In the genomic region with DNA sequence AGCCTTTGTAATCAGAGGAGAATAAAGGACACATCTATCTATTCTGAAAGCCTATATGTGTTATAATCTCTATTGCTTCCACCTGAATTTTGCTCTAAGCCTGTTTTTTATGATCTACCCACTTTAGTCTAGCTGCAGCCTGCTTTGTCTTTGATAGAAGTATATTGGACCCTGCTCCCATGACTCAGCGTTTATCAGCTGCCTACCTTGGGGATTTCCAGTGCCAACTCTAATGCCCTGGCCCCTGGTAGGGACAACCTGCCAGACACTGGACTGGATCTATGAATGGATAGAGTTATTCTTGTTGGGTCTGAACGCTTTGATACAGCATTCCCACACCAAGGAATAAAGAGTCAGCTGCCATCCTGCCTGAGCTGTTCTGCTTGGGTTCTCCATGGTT, we compare ENCODE assay signal across 21 mouse cellular contexts.
"Had no signal": no experiment of that assay in that cellular context is flagged by ENCODE, and none has a peak within 500 bp of the region (broad histone marks: within the 10 kb centered on the region; RNA-seq: fewer than 3 reads in every experiment).

No protein-coding gene starts in this region.

- H3K36me3 ChIP-seq: heart, embryonic 13.5 days; heart, embryonic 15.5 days; hindbrain, embryonic 13.5 days; hindbrain, embryonic 15.5 days; limb, embryonic 10.5 days; limb, embryonic 12.5 days; liver, embryonic 13.5 days; liver, embryonic 15.5 days had no signal

- DNase-seq: gastrocnemius, postnatal 14 days; gastrocnemius, postnatal 36 days; heart, adult 11 months; heart, adult 2 months; heart, postnatal 14 days; heart, postnatal 36 days; kidney, adult 11 months; kidney, postnatal 14 days; liver; liver, embryonic 13.5 days had no signal

- H3K4me2 ChIP-seq: heart, embryonic 11.5 days; heart, embryonic 13.5 days; heart, embryonic 15.5 days; hindbrain, embryonic 13.5 days; hindbrain, embryonic 15.5 days; limb, embryonic 12.5 days; liver, embryonic 13.5 days; liver, embryonic 15.5 days had no signal

- H3K9ac ChIP-seq: heart, embryonic 13.5 days; heart, embryonic 15.5 days; hindbrain, embryonic 13.5 days; hindbrain, embryonic 15.5 days; limb, embryonic 12.5 days; liver, embryonic 13.5 days; liver, embryonic 15.5 days had no signal

- H3K27ac ChIP-seq: heart, adult 2 months; heart, embryonic 13.5 days; heart, embryonic 15.5 days; hindbrain, embryonic 13.5 days; hindbrain, embryonic 15.5 days; hindbrain, postnatal 0 days; kidney, postnatal 0 days; left cerebral cortex, adult 2 months; limb, embryonic 10.5 days; limb, embryonic 12.5 days; liver, embryonic 13.5 days; liver, embryonic 15.5 days had no signal

- H3K27me3 ChIP-seq: heart, embryonic 13.5 days; heart, embryonic 15.5 days; limb, embryonic 12.5 days had no signal

- H3K9me3 ChIP-seq: heart, embryonic 13.5 days; heart, embryonic 15.5 days; hindbrain, embryonic 13.5 days; hindbrain, embryonic 15.5 days; limb, embryonic 10.5 days; limb, embryonic 12.5 days; liver, embryonic 13.5 days; liver, embryonic 15.5 days had no signal

- H3K4me3 ChIP-seq: heart, adult 2 months; heart, embryonic 13.5 days; heart, embryonic 15.5 days; hindbrain, embryonic 13.5 days; hindbrain, embryonic 15.5 days; left cerebral cortex, adult 2 months; limb, embryonic 10.5 days; limb, embryonic 12.5 days; liver, embryonic 13.5 days; liver, embryonic 15.5 days had no signal
